Mouse (Mus musculus) T-helper 1 cell (primary cell): ENCODE measurements around the gene Coro1b.

Experiments used
- in situ Hi-C: fragments of 300-600 bp; cut with MboI, MseI; formaldehyde crosslinking; loops from one replicate; pipeline ENCODE4 v1.15.1; 2025; ENCODE audit warnings: high pct_unique_total_duplicates

Gene Coro1b

GRCm38 (mm10) chr19:4142416-4143173 lies 5.8 kb upstream of the Coro1b start:
- in situ Hi-C loops: no loop called here

DNA sequence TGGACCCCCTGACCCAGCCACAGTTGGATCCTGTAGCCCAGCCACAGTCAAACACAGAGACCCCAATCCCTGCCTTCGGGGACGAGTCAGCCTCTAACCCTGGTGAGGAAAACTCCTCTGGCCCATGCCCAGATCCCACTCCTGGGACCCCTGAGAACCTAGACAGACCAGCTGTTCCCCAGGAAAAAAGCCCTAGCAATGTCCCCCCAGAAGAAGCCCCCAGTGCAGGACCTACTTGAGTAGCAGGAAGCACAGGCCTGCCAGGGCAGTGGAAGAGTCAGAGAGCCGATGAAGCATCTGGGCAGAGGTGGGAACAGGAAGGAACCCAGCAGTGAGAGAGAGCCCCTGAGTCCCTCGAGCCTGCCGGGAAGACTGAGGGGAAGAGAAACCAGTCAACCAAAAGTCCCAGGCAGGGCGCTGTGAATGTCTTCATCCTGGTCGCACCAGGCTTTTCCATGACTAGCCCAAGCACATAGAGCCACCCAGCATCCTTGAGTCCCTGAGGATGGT lies 4.6 kb upstream of the Coro1b start, which contains the start of gene Cabp4:
Cabp4 (minus strand) TSS at position 275 of the 510 bp plus-strand sequence.
- in situ Hi-C loops: no loop called here

DNA sequence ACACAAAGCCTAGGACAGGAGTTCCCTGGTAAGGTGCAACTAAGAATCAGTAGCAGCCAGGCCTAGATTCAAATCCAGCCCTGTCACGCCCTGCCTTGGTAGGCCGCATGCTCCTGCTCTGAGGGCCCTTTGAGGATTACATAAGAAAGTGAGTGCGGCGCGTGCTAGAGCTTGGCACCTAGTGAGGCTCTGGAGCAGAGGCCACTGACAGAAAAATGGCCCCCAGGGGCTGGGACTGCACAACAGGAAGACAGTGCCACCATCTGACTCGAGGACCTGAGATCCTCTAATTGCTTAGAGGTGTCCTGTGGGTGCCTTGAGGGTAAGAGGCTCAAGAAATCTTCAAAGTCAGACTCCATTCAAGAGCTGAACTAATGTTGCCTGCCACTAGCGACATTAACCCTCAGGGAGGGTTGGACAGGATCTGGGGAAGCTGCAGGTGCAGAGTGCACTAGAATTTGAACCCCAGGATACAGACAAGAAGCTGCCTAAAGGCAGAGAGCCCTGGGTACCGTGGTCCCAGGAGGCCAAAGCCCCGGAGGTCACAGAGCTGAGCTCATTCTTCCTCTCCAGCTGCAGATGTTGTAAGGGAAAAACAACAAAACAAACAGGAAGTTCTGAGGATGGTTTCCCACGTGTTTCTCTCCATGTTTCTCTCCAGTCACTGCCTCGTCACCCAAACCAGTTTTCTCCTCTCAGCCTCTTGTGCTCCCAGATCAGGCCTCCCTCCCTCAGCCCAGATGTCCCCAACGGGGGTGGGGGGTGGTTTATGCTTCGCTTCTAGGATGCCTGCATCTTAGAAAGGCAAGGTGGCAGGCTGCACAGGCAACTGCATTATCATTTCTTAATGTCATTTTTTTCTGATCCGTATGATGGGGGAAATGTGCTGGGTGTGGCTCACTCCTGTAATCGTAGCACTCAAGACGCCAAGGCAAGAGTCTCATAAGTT lies 3.6 kb upstream of the Coro1b start:
- in situ Hi-C loops: no loop called here

- in situ Hi-C loops: no loop called here
Observed at GRCm38 (mm10) chr19:4145936-4146335, 2.5 kb upstream of the Coro1b start.

GRCm38 (mm10) chr19:4146366-4147021 lies 1.9 kb upstream of the Coro1b start:
- in situ Hi-C loops: no loop called here

- in situ Hi-C loops: no loop called here
Observed at GRCm38 (mm10) chr19:4147022-4147405, 1.4 kb upstream of the Coro1b start.

- in situ Hi-C loops: no loop called here
Observed at GRCm38 (mm10) chr19:4147782-4148490, 483 bp upstream of the Coro1b start.

- in situ Hi-C loops: no loop called here
Observed at GRCm38 (mm10) chr19:4148819-4149218, 400 bp downstream of the Coro1b start.

- in situ Hi-C loops: no loop called here
Observed at GRCm38 (mm10) chr19:4149283-4149682, 864 bp downstream of the Coro1b start.

- in situ Hi-C loops: no loop called here
Observed at GRCm38 (mm10) chr19:4149764-4150461, 1.5 kb downstream of the Coro1b start.

DNA sequence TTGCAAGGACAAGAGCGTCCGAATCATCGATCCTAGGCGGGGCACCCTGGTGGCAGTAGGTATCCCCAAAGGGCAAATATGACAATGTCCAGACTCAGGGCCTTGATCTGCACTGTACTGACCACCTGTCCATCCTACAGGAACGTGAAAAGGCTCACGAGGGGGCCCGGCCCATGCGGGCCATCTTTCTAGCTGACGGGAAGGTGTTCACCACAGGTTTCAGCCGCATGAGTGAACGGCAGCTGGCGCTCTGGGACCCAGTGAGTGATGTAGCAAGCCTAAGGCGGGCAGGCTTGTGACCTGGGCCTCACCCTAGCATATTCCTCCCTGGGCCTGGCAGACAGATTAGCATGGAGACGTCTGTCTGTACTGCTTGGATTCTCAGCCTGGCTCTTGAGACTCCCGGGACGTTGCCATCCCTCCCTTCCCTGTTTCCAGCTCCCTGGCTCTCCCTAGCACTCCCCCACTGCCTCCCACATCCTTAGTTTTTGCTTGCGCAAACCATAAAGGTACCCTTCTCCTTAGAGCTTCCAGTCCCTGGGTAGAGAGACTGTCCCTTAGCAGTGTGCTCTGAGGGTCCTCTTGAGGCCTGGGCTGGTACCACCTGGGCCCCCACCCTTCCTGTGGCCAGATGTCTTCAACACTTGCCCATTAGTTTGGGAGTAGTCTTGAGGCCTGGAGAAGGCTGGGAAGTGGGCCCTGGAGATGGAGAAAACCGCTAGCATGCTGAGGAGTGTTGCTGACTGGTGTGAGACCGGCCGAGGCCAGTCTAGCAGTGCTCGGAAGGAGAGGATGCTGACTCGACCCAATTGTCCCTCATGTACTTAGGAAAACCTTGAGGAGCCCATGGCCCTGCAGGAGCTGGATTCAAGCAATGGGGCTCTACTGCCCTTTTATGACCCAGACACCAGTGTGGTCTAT lies 2.4 kb downstream of the Coro1b start:
- in situ Hi-C loops: no loop called here

- in situ Hi-C loops: no loop called here
Observed at GRCm38 (mm10) chr19:4151488-4151860, 3.1 kb downstream of the Coro1b start.

DNA sequence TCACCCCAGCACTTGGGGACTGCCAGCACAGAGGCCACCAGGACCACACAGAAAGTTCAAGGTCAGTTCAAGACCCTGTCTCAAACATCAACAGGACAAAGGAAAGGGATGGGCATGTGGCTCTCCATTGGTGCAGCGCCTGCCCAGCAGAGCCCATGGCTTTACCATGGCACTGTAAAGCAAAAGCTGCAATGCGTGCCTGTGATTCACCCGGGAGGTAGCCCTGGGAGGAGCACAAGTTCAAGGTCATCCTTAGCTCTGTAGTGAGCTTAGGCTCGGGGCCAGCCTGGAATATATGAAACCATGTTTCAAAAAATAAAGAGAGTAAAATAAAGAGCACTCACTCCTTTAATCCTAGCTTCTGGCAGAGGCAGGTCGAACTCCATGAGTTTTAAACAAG lies 3.5 kb downstream of the Coro1b start:
- in situ Hi-C loops: no loop called here

GRCm38 (mm10) chr19:4152445-4153231 lies 4.2 kb downstream of the Coro1b start:
- in situ Hi-C loops: no loop called here

DNA sequence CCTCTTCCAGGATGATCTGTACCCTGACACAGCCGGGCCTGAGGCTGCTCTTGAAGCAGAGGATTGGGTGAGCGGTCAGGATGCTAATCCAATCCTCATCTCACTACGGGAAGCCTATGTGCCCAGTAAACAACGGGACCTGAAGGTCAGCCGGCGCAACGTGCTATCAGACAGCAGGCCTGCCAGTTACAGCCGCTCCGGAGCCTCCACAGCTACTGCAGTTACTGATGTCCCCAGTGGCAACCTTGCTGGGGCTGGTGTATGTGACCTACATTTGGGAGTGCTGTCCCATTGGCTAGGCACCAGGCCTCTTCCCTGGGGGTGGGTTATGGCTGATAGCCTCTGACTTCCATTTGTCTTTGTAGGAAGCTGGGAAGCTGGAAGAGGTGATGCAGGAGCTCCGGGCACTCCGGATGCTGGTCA lies 4.8 kb downstream of the Coro1b start, which contains the start of gene Ptprcap:
Ptprcap (plus strand) TSS at position 373 of the 423 bp plus-strand sequence.
- in situ Hi-C loops: no loop called here

GRCm38 (mm10) chr19:4154437-4155222 lies 6.2 kb downstream of the Coro1b start:
- in situ Hi-C loops: no loop called here

DNA sequence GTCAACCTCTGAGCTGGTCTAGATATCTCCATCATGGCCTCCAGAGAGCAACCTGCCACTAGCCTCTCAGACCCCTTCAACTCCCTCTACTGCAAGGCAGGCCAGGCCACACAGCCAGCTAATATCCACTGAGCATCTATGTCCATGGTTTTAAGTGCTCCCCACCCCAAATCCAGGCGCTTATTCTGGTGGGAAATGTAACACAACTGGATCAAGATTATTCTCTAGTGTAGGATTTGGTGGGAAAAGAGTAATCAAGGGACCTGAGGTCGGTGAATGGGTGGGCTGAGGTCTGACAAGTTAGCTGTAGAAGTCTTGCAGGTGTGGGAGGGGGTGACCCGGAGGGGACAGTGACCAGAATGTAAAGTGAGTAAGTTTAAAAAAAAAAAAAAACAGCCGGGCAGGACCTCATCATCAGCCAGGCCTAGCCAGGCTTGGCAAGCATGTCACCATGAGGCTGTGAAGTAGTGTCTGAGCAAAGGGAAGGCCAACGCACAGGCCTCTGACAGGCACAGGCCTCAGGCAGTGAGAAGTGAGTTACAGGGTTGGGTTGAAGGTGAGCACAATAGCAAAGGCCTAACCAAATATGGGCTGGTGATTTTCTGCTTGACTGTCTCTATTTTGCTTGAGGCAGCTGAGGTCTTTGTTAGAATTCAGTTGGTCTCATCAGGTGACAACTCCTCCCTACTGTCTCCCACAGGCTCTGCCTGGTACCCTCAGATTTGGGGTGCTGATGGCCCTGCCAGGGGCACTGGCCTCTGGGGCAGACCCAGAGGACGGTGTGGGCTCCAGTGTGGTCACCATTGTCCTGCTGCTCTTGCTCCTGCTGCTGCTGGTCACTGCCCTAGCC lies 7.0 kb downstream of the Coro1b start:
- in situ Hi-C loops: no loop called here
